Mouse (Mus musculus): ENCODE measurements around the gene Ptpre. TPM values are rescaled to one million over a fixed set of nuclear protein-coding genes. Genes with fewer than 3 reads are reported as not detected.
A peak's percentile ranks its signal among the peaks of the same experiment; 100 is the strongest.

The Ptpre gene
- polyA plus RNA-seq, 1 experiment from 2014 or later, result 4.9 TPM

DNA sequence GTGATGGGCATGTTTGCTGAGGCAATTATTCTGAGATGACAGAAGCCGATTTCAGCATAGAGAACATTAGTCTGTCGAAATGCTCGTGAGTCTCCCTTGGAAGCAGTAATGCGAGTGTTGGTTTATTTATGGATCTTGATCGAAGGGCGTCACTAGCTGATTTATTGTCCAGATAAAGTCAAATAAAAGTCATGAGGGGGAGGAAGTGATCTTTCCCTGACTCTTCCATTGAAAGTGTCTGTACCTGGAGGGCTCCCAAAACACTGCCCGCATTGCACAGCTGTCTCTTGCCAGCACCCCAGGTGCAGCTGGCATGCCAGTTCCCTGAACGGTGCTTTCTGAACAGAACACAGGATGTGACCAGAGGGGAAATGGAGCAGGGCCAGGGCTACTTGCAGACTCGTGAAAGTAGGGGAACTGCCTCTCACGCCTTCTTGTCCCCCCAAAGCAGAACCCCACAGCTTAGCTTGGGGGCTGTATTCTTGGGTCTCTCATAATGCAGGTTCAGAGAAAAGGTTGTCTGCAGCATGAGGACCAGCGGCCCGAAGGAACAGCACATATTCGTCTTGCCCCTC lies 100.2 kb downstream of the Ptpre start:
- Histone ChIP-seq H3K27me3 (no peaks in the 10 kb centered on the region; the same call in 1 of the 2 replicates), H3K4me2 (no peak overlapping the region), H3K9ac (no peak overlapping the region), H3K9me3 (no peaks in the 10 kb centered on the region), H3K4me3 (no peak overlapping the region), H3K36me3 (no peaks in the 10 kb centered on the region), H3K27ac (no peak overlapping the region), H3K4me1 (peaks cover 16% of the 10 kb centered on the region; the same call in 1 of the 2 replicates)
- WGBS, result 45% methylated on average over 13 of the region's 13 CpGs
- ATAC-seq (ENCODE audit: insufficient number of reproducible peaks, low FRiP score, low TSS enrichment, low read depth), result no peak

DNA sequence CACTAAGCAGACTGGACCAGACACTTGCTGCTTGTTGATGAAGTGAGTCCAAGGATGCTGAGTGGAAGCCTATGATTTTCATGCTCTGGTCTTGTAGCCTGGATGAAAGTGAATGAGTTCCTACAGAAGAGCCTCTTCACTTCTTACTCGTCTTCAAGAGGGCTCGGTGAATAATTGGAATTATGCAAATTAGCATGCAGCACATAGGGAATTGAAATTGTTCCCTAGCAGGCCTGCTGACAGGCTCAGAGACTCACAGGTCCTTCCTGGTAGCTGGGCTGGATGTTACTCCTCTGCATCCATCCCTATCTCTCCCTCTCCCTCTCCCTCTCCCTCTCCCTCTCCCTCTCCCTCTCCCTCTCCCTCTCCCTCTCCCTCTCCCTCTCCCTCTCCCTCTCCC lies 102.1 kb downstream of the Ptpre start:
- ATAC-seq (ENCODE audit: insufficient number of reproducible peaks, low FRiP score, low TSS enrichment, low read depth), result no peak
- Histone ChIP-seq H3K27me3 (no peaks in the 10 kb centered on the region), H3K27ac (no peak overlapping the region), H3K36me3 (no peaks in the 10 kb centered on the region), H3K9ac (no peak overlapping the region), H3K4me2 (no peak overlapping the region), H3K4me1 (peaks cover 16% of the 10 kb centered on the region; the same call in 1 of the 2 replicates), H3K4me3 (no peak overlapping the region), H3K9me3 (no peaks in the 10 kb centered on the region)
- 66% methylated on average over 2 of the region's 2 CpGs for WGBS

DNA sequence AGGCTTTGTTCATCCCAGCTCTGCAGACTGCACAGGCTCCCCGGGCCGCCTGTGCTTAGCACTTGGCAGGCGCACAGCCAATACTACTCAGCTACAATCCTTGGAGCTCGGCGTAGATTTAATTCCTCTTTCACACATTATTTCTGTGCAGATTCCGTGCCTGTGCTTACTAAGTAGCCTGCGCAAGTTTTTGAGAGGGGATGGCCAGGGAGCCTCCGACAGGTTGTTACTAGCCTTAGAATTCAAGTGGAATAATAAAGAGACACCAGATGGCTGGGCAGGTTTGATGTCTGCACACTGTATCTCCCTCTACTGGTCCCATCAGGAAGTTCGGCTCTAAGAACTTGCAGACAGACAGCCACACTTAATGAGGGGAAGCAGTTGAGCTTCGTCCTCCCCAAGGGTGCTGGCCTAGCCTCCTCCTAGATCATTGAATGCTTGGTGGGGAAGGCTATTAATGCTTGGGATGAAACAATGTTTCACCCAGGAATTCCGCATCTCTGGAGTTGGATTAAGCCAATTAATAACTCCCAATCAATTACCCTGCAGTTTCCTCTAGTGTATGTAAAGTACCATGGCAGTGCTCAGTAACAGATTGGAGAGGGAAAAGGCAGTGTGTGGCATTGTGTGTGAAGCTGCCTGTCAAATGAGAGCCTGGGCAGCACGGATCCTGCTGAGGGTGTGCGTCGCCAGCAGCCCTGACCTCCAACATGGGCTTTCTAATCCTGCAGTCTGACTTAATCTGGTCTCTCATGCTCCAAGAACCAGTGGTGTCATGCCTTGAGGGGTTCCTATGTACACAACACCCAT lies 104.6 kb downstream of the Ptpre start:
- Histone ChIP-seq H3K36me3 (no peaks in the 10 kb centered on the region), H3K4me2 (no peak overlapping the region), H3K27me3 (no peaks in the 10 kb centered on the region), H3K27ac (no peak overlapping the region), H3K9me3 (no peaks in the 10 kb centered on the region), H3K9ac (no peak overlapping the region), H3K4me3 (no peak overlapping the region), H3K4me1 (peaks cover 16% of the 10 kb centered on the region; the same call in 1 of the 2 replicates)
- no peak for ATAC-seq (ENCODE audit: insufficient number of reproducible peaks, low FRiP score, low TSS enrichment, low read depth)
- WGBS, result 49% methylated on average over 14 of the region's 14 CpGs

DNA sequence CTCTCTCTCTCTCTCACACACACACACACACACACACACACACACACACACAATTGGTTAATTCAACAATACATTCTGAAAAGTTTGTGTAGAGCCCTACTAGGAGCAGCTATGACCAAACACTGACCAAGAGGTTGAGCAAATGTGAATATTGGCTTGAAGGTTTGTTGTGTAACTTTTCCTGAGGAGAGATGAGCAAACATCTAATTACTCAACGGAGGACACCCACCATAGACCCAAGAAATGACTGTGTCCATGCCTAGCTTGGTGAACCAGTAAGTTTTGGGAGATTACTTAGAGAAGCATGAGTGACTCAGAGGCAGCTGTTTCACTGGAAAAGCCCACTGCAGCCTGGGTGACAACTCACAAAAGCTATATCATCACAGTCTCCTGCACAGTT lies 107.2 kb downstream of the Ptpre start:
- Histone ChIP-seq H3K27me3 (no peaks in the 10 kb centered on the region), H3K9me3 (no peaks in the 10 kb centered on the region), H3K4me1 (0 out of 2 replicates have a peak, but pooled peaks cover 5% of the 10 kb centered on the region), H3K4me3 (no peak overlapping the region), H3K36me3 (no peaks in the 10 kb centered on the region), H3K4me2 (no peak overlapping the region), H3K9ac (no peak overlapping the region), H3K27ac (no peak overlapping the region)
- WGBS, result 88% methylated on average over 1 of the region's 1 CpGs
- ATAC-seq (ENCODE audit: insufficient number of reproducible peaks, low FRiP score, low TSS enrichment, low read depth), result no peak

DNA sequence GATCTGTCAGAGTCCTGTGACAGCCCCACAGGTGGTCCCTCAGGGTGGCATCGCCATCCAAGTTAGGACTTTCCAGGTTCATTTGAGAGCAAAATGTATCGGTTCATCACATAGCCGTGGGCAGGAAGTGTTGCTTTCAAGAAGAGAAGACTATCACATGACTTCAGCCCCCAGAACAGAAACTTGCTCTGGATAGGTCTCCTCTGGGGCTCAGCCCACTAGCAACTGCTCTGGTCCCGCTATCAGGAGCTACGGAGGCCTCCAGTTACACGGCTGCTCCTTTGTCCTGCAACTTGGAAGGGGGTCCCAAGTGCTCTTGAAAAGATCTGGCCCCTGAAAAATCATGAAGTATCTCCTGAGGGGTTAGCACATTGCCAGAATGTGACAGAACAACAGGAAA lies 109.7 kb downstream of the Ptpre start:
- no peak overlapping the region for H3K27ac ChIP-seq
- no peaks in the 10 kb centered on the region for H3K27me3 ChIP-seq
- no peaks in the 10 kb centered on the region for H3K9me3 ChIP-seq
- H3K9ac ChIP-seq, result no peak overlapping the region
- H3K4me1 ChIP-seq, result 0 out of 2 replicates have a peak, but pooled peaks cover 4% of the 10 kb centered on the region
- WGBS, result 68% methylated on average over 6 of the region's 6 CpGs
- no peak overlapping the region for H3K4me3 ChIP-seq
- ATAC-seq (ENCODE audit: insufficient number of reproducible peaks, low FRiP score, low TSS enrichment, low read depth), result no peak
- no peaks in the 10 kb centered on the region for H3K36me3 ChIP-seq
- H3K4me2 ChIP-seq, result no peak overlapping the region

DNA sequence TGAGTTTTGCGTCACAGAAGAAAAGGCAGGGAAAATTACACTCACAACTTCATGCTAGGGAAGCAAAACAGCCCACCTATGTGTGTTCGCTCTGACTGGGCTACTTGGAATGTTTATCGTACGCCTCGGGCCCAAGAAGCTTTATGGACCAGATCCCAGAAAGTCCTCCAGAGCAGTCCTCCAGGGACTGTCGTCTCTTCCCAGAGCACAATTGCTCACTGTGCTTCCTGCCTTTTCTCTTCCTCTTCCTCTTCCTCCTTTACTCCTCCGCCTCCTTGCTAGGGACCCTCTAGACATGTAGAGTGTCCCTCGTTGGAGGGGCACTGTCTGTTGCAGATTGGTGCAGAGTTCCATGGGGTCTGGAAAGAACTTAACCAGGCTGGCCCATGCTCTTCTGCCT lies 111.5 kb downstream of the Ptpre start:
- Histone ChIP-seq H3K36me3 (no peaks in the 10 kb centered on the region), H3K27ac (no peak overlapping the region), H3K9ac (no peak overlapping the region), H3K9me3 (no peaks in the 10 kb centered on the region), H3K27me3 (no peaks in the 10 kb centered on the region), H3K4me3 (no peak overlapping the region), H3K4me1 (peaks cover 12% of the 10 kb centered on the region), H3K4me2 (no peak overlapping the region)
- 81% methylated on average over 8 of the region's 8 CpGs for WGBS
- no peak for ATAC-seq (ENCODE audit: insufficient number of reproducible peaks, low FRiP score, low TSS enrichment, low read depth)

DNA sequence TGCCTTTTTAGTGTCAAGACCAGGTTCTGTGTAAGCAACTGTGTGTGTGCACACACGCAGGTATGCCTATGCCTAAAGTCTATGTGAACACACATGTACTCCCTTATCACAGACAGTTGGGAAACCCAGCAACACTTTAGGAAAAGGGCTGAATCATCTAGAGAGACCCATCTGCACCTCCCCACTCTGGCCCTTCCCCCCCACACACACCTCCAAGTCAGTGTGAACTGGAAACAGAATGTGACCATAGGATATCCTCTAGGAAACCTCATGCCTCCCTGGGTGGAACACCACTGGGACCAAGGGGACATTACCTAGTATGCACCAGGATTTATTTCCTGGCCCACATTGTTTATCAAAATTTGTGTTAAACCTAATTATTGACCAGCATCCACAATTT lies 112.0 kb downstream of the Ptpre start:
- no peak for ATAC-seq (ENCODE audit: insufficient number of reproducible peaks, low FRiP score, low TSS enrichment, low read depth)
- H3K36me3 ChIP-seq, result no peaks in the 10 kb centered on the region
- no peaks in the 10 kb centered on the region for H3K27me3 ChIP-seq
- H3K27ac ChIP-seq, result no peak overlapping the region
- H3K9ac ChIP-seq, result no peak overlapping the region
- H3K4me3 ChIP-seq, result no peak overlapping the region
- H3K4me2 ChIP-seq, result no peak overlapping the region
- no peaks in the 10 kb centered on the region for H3K9me3 ChIP-seq
- 80% methylated on average over 1 of the region's 1 CpGs for WGBS
- peaks cover 12% of the 10 kb centered on the region for H3K4me1 ChIP-seq

DNA sequence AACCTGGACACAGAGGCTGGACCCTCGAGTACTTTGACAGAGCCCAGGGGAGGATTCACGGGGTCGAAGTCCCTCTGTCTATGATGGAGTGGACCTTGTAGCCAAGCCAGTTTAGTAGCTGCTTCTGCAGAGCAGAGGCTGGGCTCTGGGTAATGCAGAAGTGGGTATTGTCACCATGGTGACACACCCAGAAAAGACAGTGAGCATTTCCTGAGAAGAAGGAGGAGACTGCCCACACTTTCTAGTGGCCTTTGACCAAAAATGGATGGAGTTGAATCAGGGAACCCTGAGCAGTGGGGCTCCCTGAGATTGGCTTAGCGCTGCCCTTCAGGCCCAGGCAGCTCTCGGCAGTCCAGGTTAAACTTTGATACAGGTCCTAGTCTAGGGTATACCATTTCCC lies 112.8 kb downstream of the Ptpre start:
- H3K9ac ChIP-seq, result no peak overlapping the region
- H3K4me3 ChIP-seq, result no peak overlapping the region
- no peaks in the 10 kb centered on the region for H3K36me3 ChIP-seq
- 79% methylated on average over 5 of the region's 5 CpGs for WGBS
- H3K27ac ChIP-seq, result no peak overlapping the region
- peaks cover 12% of the 10 kb centered on the region for H3K4me1 ChIP-seq
- no peak for ATAC-seq (ENCODE audit: insufficient number of reproducible peaks, low FRiP score, low TSS enrichment, low read depth)
- H3K27me3 ChIP-seq, result no peaks in the 10 kb centered on the region
- no peaks in the 10 kb centered on the region for H3K9me3 ChIP-seq
- no peak overlapping the region for H3K4me2 ChIP-seq

DNA sequence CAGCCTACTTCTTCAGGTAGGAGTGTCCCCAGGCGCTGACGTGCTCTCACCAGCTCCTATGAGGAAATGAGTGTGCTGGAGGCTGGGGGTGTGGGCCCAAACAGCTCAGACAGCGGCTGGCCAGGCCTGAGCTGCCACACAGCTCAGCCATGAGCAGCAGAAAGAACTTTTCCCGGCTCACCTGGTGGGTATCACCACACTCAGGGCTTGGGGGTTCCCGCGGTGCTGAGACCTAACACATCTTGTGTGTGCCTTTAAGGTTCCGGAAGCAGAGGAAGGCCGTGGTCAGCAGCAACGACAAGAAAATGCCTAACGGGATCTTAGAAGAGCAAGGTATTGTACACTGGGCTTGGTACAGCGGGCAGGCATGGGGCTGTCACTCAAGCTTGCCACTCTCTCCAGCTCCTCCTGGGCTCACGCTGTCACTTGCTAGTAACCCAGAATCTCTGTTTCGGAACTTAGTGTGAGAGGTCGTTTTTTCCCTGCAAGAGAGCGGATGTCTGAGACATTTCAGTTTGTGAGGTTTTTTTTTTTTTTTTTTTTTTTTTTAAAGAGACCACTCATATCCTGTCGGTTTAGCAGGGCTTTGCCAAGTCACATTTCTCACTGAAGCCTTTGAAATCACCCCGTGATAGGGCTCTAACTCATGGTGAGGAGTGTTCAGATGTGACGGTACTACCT lies 114.7 kb downstream of the Ptpre start:
- Histone ChIP-seq H3K9ac (no peak overlapping the region), H3K27me3 (no peaks in the 10 kb centered on the region), H3K27ac (0 out of 2 replicates have a peak overlapping the region, but pooled peaks have one; percentile 3), H3K4me3 (peak overlapping the region; percentile 12), H3K36me3 (no peaks in the 10 kb centered on the region), H3K4me2 (peak overlapping the region; percentile 17), H3K4me1 (peaks cover 12% of the 10 kb centered on the region), H3K9me3 (no peaks in the 10 kb centered on the region)
- 33% methylated on average over 18 of the region's 18 CpGs for WGBS
- no peak for ATAC-seq (ENCODE audit: insufficient number of reproducible peaks, low FRiP score, low TSS enrichment, low read depth)

DNA sequence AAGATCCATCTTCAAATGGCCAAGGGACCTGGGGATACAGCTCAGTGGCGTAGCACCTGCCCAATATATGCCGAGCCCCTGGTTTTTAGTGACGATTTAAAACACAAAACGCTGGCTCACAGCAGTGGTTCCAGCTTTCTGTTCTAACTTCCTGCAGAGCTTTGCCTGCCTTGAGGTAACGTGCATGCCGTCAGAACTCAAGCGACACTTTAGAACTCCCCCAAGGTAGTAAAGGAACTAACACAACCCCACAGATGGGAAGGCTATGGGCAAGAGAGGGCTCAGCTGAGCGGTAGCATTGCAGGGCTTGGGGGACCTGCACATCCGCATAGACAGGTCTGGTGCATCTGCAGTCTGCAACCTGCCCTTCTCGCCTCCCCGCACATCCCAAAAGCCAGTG lies 115.5 kb downstream of the Ptpre start:
- peaks cover 12% of the 10 kb centered on the region for H3K4me1 ChIP-seq
- H3K27me3 ChIP-seq, result no peaks in the 10 kb centered on the region
- H3K9me3 ChIP-seq, result no peaks in the 10 kb centered on the region
- no peak for ATAC-seq (ENCODE audit: insufficient number of reproducible peaks, low FRiP score, low TSS enrichment, low read depth)
- H3K27ac ChIP-seq, result peak overlapping the region; percentile 0; the same call in 1 of the 2 replicates
- H3K9ac ChIP-seq, result no peak overlapping the region
- 45% methylated on average over 11 of the region's 11 CpGs for WGBS
- no peak overlapping the region for H3K4me3 ChIP-seq
- H3K36me3 ChIP-seq, result no peaks in the 10 kb centered on the region
- peak overlapping the region; percentile 17 for H3K4me2 ChIP-seq

DNA sequence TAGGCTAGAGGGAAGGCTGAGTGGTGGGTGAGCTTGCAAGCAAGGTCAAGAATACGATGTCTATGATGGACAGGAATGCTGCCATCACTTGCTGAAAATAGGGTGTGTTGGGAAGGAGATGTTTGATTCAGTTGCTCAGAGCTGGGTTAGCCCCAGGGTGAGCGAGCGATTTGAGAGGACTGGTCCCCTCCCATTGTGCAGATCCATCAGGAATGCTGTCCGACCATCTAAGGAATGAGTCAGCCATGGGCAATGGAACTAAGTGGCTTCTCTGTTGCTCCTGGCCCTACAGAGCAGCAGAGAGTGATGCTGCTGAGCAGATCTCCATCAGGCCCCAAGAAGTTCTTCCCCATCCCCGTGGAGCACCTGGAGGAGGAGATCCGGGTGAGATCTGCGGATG lies 116.3 kb downstream of the Ptpre start:
- no peak overlapping the region for H3K9ac ChIP-seq
- H3K4me1 ChIP-seq, result peaks cover 12% of the 10 kb centered on the region
- H3K9me3 ChIP-seq, result no peaks in the 10 kb centered on the region
- H3K4me2 ChIP-seq, result no peak overlapping the region
- no peak overlapping the region for H3K27ac ChIP-seq
- no peaks in the 10 kb centered on the region for H3K27me3 ChIP-seq
- WGBS, result 78% methylated on average over 7 of the region's 7 CpGs
- no peaks in the 10 kb centered on the region for H3K36me3 ChIP-seq
- ATAC-seq (ENCODE audit: insufficient number of reproducible peaks, low FRiP score, low TSS enrichment, low read depth), result no peak
- no peak overlapping the region for H3K4me3 ChIP-seq

DNA sequence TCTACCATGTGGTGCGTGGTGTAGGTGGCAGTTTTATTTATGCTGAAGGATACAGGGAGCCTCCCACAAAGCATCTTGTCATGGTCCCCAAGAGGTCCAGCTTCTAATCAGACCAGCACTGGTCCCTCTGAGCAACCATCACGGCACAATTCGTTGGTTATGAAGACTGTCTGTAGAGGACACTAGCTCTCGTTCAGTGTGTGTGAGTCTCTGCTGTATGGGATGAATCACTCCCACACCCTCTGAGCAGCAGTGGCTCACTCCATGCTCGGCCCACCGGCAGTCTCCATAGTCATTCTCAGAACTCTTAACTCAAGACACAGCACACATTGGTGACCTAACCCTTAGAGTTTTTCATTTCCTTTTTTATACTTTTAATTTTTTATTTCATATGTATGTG lies 117.0 kb downstream of the Ptpre start:
- Histone ChIP-seq H3K4me3 (no peak overlapping the region), H3K4me2 (no peak overlapping the region), H3K9me3 (no peaks in the 10 kb centered on the region), H3K27me3 (no peaks in the 10 kb centered on the region), H3K4me1 (peaks cover 12% of the 10 kb centered on the region), H3K9ac (no peak overlapping the region), H3K36me3 (no peaks in the 10 kb centered on the region), H3K27ac (no peak overlapping the region)
- no peak for ATAC-seq (ENCODE audit: insufficient number of reproducible peaks, low FRiP score, low TSS enrichment, low read depth)
- 78% methylated on average over 6 of the region's 6 CpGs for WGBS

Measured in limb, embryonic 15.5 days (tissue).